Mouse (Mus musculus): ENCODE data around the gene Gm28168. TPM values are rescaled to one million over a fixed set of nuclear protein-coding genes. Genes with fewer than 3 reads are reported as not detected.
"Not testable (repeated sequence)": the region's sequence is repeated elsewhere in the genome, so short reads cannot be mapped to it uniquely, and the experiment has no call there.

Gene Gm28168
- not detected in 2 replicates for polyA plus RNA-seq (2015; fragmentation: Nextera tagmentation; extraction: Ambion mirVana)

GRCm38 (mm10) chr1:117927715-117928114 is at the start of gene Gm28168:
TSS of gene Gm28168 (plus strand) at chr1:117928015.
- 60% methylated on average over 1 of the region's 1 CpGs for WGBS
- not testable (repeated sequence) for H3K4me2 ChIP-seq (replicated peaks); H3K9me3 ChIP-seq; H3K27me3 ChIP-seq (replicated peaks); ATAC-seq; H3K4me3 ChIP-seq (replicated peaks); H3K36me3 ChIP-seq; H3K9ac ChIP-seq; H3K27ac ChIP-seq; H3K4me1 ChIP-seq (replicated peaks)

GRCm38 (mm10) chr1:117965639-117966038 is 37.8 kb downstream of the Gm28168 start, which contains the start of gene Gm7145:
TSS of gene Gm7145 (plus strand) at chr1:117965939.
- WGBS, result 73% methylated on average over 4 of the region's 4 CpGs
- Histone ChIP-seq H3K27me3 (replicated peaks) (no peaks in the 10 kb centered on the region), H3K4me3 (replicated peaks) (no peak within 1 kb of the TSS), H3K9me3 (no peaks in the 10 kb centered on the region), H3K4me2 (replicated peaks) (no peak within 1 kb of the TSS), H3K9ac (no peak within 1 kb of the TSS), H3K36me3 (no peaks in the 10 kb centered on the region), H3K27ac (no peak within 1 kb of the TSS), H3K4me1 (replicated peaks) (no peaks in the 10 kb centered on the region)
- no peak for ATAC-seq

Other genes with a start within 250 kb of the Gm28168 start
- gene Gm28363, start 230.9 kb upstream of the Gm28168 start, polyA plus RNA-seq (2015; fragmentation: Nextera tagmentation; extraction: Ambion mirVana), result not detected in 2 replicates
- not detected in 2 replicates for gene B020011L13Rik, start 146.9 kb upstream of the Gm28168 start, polyA plus RNA-seq (2015; fragmentation: Nextera tagmentation; extraction: Ambion mirVana)
- not detected in 2 replicates for gene Gm28360, start 97.9 kb upstream of the Gm28168 start, polyA plus RNA-seq (2015; fragmentation: Nextera tagmentation; extraction: Ambion mirVana)
- gene Gm7145, start 37.9 kb downstream of the Gm28168 start, polyA plus RNA-seq (2015; fragmentation: Nextera tagmentation; extraction: Ambion mirVana), result not detected in 2 replicates
- gene Gm29106, start 248.5 kb downstream of the Gm28168 start, polyA plus RNA-seq (2015; fragmentation: Nextera tagmentation; extraction: Ambion mirVana), result 0.06 TPM in 1 of 2 replicates, not detected in the other

Data from intestine, embryonic 15.5 days (tissue).